Mouse (Mus musculus): ENCODE results near the gene Wdr37.

Wdr37 gene

DNA sequence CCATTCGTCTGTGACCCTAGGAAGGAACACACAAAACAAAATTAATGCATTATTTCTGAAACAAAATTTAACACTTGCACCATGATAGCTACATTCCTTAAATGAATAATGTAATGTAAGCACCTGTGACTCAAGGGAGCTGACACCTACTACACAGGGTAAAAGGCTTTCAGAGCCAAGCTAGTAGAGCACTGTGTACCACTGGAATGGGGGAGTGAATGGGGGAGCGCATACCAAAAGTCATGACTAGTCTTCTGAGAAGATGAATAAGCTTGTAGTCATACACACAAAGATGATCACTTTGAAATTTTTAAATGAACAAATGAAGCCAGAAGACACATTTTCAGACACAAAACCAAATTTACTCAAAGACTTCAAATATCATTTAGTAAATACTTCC is 65.8 kb downstream of the Wdr37 start:
- no peaks in the 10 kb centered on the region for H3K27me3 ChIP-seq (ENCODE audit: insufficient read depth, low read length)
- TF ChIP-seq CTCF (conservative IDR thresholded peaks at IDR 0.05; ENCODE audit: low read length) (no peak), POU5F1 (IDR thresholded peaks at IDR 0.05; ENCODE audit: borderline replicate concordance, low read length) (no peak), NANOG (IDR thresholded peaks at IDR 0.05; ENCODE audit: borderline replicate concordance, low read length) (no peak)
- no peaks in the 10 kb centered on the region for H3K9me3 ChIP-seq (ENCODE audit: low read length)
- H3K36me3 ChIP-seq (ENCODE audit: insufficient read depth, low read length): peaks cover 14% of the 10 kb centered on the region
- no peak overlapping the region for H3K4me3 ChIP-seq (replicated peaks; ENCODE audit: low read length)
- H3K4me1 ChIP-seq (replicated peaks; ENCODE audit: low read depth, low read length): peaks cover 5% of the 10 kb centered on the region; the same call in 1 of the 2 replicates

DNA sequence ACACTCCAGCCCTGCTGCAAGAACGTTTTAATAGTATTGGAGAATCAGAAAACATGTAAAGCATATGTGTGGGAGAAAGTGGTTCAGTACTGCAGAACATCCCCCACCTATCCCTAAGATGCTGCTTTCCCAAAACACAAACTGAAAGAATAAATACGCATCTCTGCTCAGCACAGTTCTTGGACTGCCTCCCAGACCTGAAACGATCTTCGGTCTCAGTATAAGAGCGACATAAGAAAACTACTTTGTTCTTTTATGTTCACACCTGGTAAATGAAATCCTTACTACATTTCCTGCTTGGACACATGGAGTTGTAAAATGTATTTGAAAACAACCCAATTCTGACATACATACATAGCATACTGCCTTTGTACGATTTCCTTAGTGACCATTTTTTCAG is 71.1 kb downstream of the Wdr37 start:
- H3K9me3 ChIP-seq (ENCODE audit: low read length): no peaks in the 10 kb centered on the region
- H3K4me3 ChIP-seq (replicated peaks; ENCODE audit: low read length): no peak overlapping the region
- TF ChIP-seq POU5F1 (IDR thresholded peaks at IDR 0.05; ENCODE audit: borderline replicate concordance, low read length): no peak
- no peak for TF ChIP-seq CTCF (conservative IDR thresholded peaks at IDR 0.05; ENCODE audit: low read length)
- TF ChIP-seq NANOG (IDR thresholded peaks at IDR 0.05; ENCODE audit: borderline replicate concordance, low read length): no peak
- no peaks in the 10 kb centered on the region for H3K4me1 ChIP-seq (replicated peaks; ENCODE audit: low read depth, low read length)
- H3K36me3 ChIP-seq (ENCODE audit: insufficient read depth, low read length): peaks cover 10% of the 10 kb centered on the region
- no peaks in the 10 kb centered on the region for H3K27me3 ChIP-seq (ENCODE audit: insufficient read depth, low read length)

DNA sequence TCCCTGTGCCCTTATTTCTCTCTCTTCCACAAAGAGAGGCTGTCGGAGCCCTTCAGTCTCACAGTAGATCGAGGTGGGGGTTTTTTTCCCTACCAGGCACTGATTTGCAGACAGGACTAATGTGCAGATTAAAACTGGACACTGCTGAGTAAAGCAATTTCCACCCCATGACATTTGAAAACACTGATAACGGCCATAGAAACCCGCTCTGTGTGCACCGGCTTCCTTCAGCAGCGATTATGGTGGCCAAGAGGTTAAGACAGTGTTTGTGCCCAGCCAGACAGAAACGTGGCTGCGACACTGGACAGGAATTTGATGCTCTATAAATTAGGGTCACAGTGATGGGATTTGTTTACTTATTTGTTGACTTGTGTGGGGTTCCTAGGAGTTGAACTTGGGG is 78.5 kb downstream of the Wdr37 start:
- Histone ChIP-seq H3K9me3 (ENCODE audit: low read length) (no peaks in the 10 kb centered on the region), H3K4me1 (replicated peaks; ENCODE audit: low read depth, low read length) (no peaks in the 10 kb centered on the region), H3K4me3 (replicated peaks; ENCODE audit: low read length) (no peak overlapping the region), H3K27me3 (ENCODE audit: insufficient read depth, low read length) (no peaks in the 10 kb centered on the region), H3K36me3 (ENCODE audit: insufficient read depth, low read length) (no peaks in the 10 kb centered on the region)
- TF ChIP-seq POU5F1 (IDR thresholded peaks at IDR 0.05; ENCODE audit: borderline replicate concordance, low read length): no peak
- TF ChIP-seq CTCF (conservative IDR thresholded peaks at IDR 0.05; ENCODE audit: low read length): no peak
- no peak for TF ChIP-seq NANOG (IDR thresholded peaks at IDR 0.05; ENCODE audit: borderline replicate concordance, low read length)

DNA sequence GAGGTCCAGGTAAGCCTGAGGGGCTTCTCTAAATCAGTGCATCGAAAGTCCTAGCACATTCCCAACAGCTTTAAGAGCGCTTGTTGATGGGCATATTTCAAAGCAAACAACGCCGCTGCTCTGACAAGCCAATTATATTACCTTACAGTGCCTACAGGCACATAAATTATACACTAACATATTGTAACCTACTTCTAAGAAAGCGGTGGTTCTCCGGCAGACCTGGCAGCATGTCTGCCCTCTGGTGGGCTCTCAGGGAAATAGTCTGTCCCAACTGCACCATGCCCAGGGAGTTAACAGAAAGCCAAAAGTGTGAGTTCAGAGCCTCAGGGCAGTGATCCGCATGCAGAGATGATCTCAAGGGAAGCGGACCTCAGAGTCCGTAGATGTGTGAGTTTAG is 86.5 kb downstream of the Wdr37 start:
- TF ChIP-seq NANOG (IDR thresholded peaks at IDR 0.05; ENCODE audit: borderline replicate concordance, low read length): no peak
- no peak for TF ChIP-seq POU5F1 (IDR thresholded peaks at IDR 0.05; ENCODE audit: borderline replicate concordance, low read length)
- TF ChIP-seq CTCF (conservative IDR thresholded peaks at IDR 0.05; ENCODE audit: low read length): peak; percentile 76
- H3K4me1 ChIP-seq (replicated peaks; ENCODE audit: low read depth, low read length): no peaks in the 10 kb centered on the region
- no peaks in the 10 kb centered on the region for H3K36me3 ChIP-seq (ENCODE audit: insufficient read depth, low read length)
- no peaks in the 10 kb centered on the region for H3K9me3 ChIP-seq (ENCODE audit: low read length)
- no peak overlapping the region for H3K4me3 ChIP-seq (replicated peaks; ENCODE audit: low read length)
- H3K27me3 ChIP-seq (ENCODE audit: insufficient read depth, low read length): peaks cover 4% of the 10 kb centered on the region; the same call in 1 of the 2 replicates

DNA sequence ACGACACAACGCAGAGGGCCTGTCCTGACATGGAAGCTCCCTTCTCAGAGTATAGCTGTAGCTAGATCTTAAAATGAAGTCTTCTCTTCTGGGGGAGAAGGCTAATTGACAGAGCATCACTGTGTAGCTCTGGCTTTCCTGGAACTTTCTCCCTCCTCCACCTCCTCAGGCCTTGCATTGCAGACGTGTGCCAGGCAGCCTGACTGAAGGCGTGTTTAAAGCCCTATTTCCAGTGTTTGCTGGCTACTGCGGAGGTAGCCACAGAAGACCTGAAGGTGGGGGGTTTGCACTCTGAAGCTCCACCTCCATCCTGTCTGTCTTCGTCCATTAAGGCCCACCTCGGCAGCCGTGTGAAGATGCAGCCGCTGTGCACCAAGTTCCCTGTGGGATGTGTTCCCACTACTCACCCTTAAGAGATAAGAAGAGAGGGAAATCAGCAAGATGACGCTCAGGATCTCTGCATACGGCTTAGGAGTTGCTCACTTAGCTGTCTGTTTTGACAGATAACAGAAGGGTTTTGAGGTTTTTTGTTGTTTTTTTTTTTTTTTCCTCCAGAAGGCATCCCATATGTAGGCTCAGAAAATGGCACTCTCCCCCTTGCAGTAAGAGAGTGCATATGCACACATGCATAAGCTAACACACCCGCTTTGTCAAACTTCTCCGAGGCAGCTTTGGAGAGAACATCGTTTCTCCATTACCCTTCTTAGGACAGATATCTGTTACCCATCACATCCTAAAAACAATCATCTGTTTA is 87.2 kb downstream of the Wdr37 start:
- Histone ChIP-seq H3K36me3 (ENCODE audit: insufficient read depth, low read length) (no peaks in the 10 kb centered on the region), H3K27me3 (ENCODE audit: insufficient read depth, low read length) (peaks cover 4% of the 10 kb centered on the region; the same call in 1 of the 2 replicates), H3K4me3 (replicated peaks; ENCODE audit: low read length) (no peak overlapping the region), H3K9me3 (ENCODE audit: low read length) (no peaks in the 10 kb centered on the region), H3K4me1 (replicated peaks; ENCODE audit: low read depth, low read length) (no peaks in the 10 kb centered on the region)
- TF ChIP-seq NANOG (IDR thresholded peaks at IDR 0.05; ENCODE audit: borderline replicate concordance, low read length) (no peak), POU5F1 (IDR thresholded peaks at IDR 0.05; ENCODE audit: borderline replicate concordance, low read length) (no peak), CTCF (conservative IDR thresholded peaks at IDR 0.05; ENCODE audit: low read length) (no peak)

DNA sequence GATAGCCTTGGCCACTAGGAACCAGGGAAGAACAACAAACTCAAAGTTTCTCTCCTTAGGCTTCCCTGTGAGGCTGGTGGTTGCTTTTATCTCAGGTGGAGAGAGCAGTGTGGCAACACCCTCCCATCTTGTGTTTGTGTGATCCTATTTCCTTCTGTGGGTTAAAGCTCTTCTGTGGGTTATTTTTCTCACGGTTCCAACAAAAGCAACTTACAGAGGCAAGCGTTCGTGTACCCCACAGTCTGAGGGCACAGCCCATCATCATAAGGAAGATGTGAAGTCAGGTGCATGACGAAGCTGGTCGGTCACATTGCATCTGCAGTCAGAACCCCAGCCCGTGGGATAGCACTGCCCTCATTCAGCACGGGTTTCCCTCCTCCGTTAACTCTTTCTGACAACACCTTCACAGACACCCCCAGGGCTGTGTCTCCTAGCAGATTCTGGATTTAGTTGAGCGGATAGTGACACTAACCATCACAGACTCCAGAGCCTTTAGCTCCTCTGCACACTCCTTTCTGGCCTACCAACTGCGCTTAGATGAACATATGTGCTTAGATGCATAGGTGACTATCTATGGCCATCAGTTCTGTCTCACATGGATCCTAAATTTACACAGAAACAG is 87.9 kb downstream of the Wdr37 start:
- Histone ChIP-seq H3K4me3 (replicated peaks; ENCODE audit: low read length) (no peak overlapping the region), H3K27me3 (ENCODE audit: insufficient read depth, low read length) (peaks cover 4% of the 10 kb centered on the region; the same call in 1 of the 2 replicates), H3K9me3 (ENCODE audit: low read length) (no peaks in the 10 kb centered on the region), H3K36me3 (ENCODE audit: insufficient read depth, low read length) (no peaks in the 10 kb centered on the region), H3K4me1 (replicated peaks; ENCODE audit: low read depth, low read length) (no peaks in the 10 kb centered on the region)
- TF ChIP-seq NANOG (IDR thresholded peaks at IDR 0.05; ENCODE audit: borderline replicate concordance, low read length): no peak
- no peak for TF ChIP-seq CTCF (conservative IDR thresholded peaks at IDR 0.05; ENCODE audit: low read length)
- TF ChIP-seq POU5F1 (IDR thresholded peaks at IDR 0.05; ENCODE audit: borderline replicate concordance, low read length): no peak

DNA sequence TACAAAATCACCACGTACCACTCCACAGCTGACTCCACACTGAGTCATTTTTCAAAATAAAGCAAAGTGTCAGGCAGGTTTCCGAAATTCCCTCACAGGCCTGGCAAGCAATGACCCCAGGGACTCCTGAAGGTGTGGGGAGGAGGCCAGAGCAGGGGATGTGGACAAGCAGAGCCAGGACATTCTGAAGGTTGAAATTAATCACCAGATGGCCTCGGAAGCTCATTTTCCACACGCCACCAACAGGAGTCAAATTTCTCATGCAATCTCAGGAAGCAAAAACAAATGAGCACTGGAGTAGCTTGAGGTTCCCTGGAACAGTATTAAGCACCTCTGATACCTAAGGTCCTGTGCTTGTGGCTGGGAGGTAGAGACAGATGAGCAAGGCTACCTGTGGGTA is 89.1 kb downstream of the Wdr37 start:
- Histone ChIP-seq H3K4me3 (replicated peaks; ENCODE audit: low read length) (no peak overlapping the region), H3K36me3 (ENCODE audit: insufficient read depth, low read length) (no peaks in the 10 kb centered on the region), H3K4me1 (replicated peaks; ENCODE audit: low read depth, low read length) (no peaks in the 10 kb centered on the region), H3K27me3 (ENCODE audit: insufficient read depth, low read length) (peaks cover 4% of the 10 kb centered on the region; the same call in 1 of the 2 replicates), H3K9me3 (ENCODE audit: low read length) (no peaks in the 10 kb centered on the region)
- TF ChIP-seq NANOG (IDR thresholded peaks at IDR 0.05; ENCODE audit: borderline replicate concordance, low read length) (no peak), POU5F1 (IDR thresholded peaks at IDR 0.05; ENCODE audit: borderline replicate concordance, low read length) (no peak), CTCF (conservative IDR thresholded peaks at IDR 0.05; ENCODE audit: low read length) (no peak)

DNA sequence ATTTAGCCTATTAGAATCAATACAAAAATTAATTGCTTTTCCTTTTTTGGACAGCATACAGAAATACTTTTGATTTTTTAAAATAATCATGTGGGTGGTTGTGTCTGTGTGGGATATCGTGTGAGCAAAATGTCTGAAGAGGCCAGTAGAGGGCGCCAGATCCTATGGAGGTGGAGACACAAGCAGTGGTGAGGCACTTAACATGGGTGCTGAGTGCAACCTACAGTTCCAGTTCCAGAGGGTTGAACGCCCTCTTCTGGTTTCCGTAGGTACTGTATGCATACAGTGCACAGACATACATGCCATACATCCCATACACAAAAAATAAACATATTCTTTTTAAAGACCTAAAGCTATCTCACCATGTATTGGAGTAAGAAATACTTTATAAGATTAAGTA is 91.3 kb downstream of the Wdr37 start:
- peaks cover 4% of the 10 kb centered on the region; the same call in 1 of the 2 replicates for H3K27me3 ChIP-seq (ENCODE audit: insufficient read depth, low read length)
- TF ChIP-seq CTCF (conservative IDR thresholded peaks at IDR 0.05; ENCODE audit: low read length): peak; percentile 85
- no peak for TF ChIP-seq POU5F1 (IDR thresholded peaks at IDR 0.05; ENCODE audit: borderline replicate concordance, low read length)
- H3K9me3 ChIP-seq (ENCODE audit: low read length): no peaks in the 10 kb centered on the region
- H3K4me1 ChIP-seq (replicated peaks; ENCODE audit: low read depth, low read length): no peaks in the 10 kb centered on the region
- H3K36me3 ChIP-seq (ENCODE audit: insufficient read depth, low read length): no peaks in the 10 kb centered on the region
- H3K4me3 ChIP-seq (replicated peaks; ENCODE audit: low read length): no peak overlapping the region

Data from E14TG2a.4 (cell line).